Mouse (Mus musculus) midbrain, embryonic 16.5 days (tissue): ENCODE results near the gene Dazap2. TPM values are rescaled to one million over a fixed set of nuclear protein-coding genes. Genes with fewer than 3 reads are reported as not detected.

ENCODE experiments used
- ATAC-seq: fragments of 200-750 bp; cut with Nextera tagmentation; 2 replicates; pipeline ENCODE4 v1.8.0; 2017; ENCODE audit warnings: moderate TSS enrichment
- H3K27ac ChIP-seq: fragments of 300-500 bp; sonication (generic); 2 replicates; pipeline ENCODE4 v1.5.1; 2014; ENCODE audit warnings: mild to moderate bottlenecking, low read length, mixed read lengths
- H3K27me3 ChIP-seq: fragments of 300-500 bp; sonication (generic); 2 replicates; pipeline ENCODE4 v1.6.1; 2014; ENCODE audit warnings: low read depth, low read length, mixed read lengths; ENCODE audit not compliant: control insufficient read depth, insufficient read depth
- H3K36me3 ChIP-seq: fragments of 300-500 bp; sonication (generic); 2 replicates; pipeline ENCODE4 v1.6.1; 2014; ENCODE audit warnings: mild to moderate bottlenecking, low read length, moderate library complexity, mixed read lengths; ENCODE audit not compliant: control insufficient read depth, insufficient read depth
- H3K4me1 ChIP-seq: fragments of 300-500 bp; sonication (generic); 2 replicates; pipeline ENCODE4 v1.6.1; 2014; ENCODE audit warnings: mild to moderate bottlenecking, low read length, mixed read lengths; ENCODE audit not compliant: control insufficient read depth, insufficient read depth
- H3K4me2 ChIP-seq: fragments of 300-500 bp; sonication (generic); 2 replicates; pipeline ENCODE4 v1.6.1; 2014; ENCODE audit warnings: mild to moderate bottlenecking, low read length, mixed read lengths
- H3K4me3 ChIP-seq: fragments of 300-500 bp; sonication (generic); 2 replicates; pipeline ENCODE4 v1.5.1; 2014; ENCODE audit warnings: low read depth, mild to moderate bottlenecking, low read length, moderate library complexity, mixed read lengths
- H3K9ac ChIP-seq: fragments of 300-500 bp; sonication (generic); 2 replicates; pipeline ENCODE4 v1.6.1; 2014; ENCODE audit warnings: low read depth, low read length, mixed read lengths
- H3K9me3 ChIP-seq: fragments of 300-500 bp; sonication (generic); replicated peaks from 2 replicates; pipeline ENCODE4 v1.6.1; 2014; ENCODE audit warnings: mild to moderate bottlenecking, low read length, mixed read lengths; ENCODE audit not compliant: control insufficient read depth, poor library complexity, severe bottlenecking
- WGBS: fragments of 180-500 bp; shearing (Covaris S2); extraction: QIAGEN DNeasy Blood & Tissue Kit; methylation state at CpG from one replicate; pipeline ENCODE4 v1.1.7; 2014; 5-methylcytosine and 5-hydroxymethylcytosine counted together
- polyA plus RNA-seq: library from polyadenylated mRNA; unstranded; fragments of >200 nt; fragmentation: Nextera tagmentation; extraction: Ambion mirVana; gene quantifications from 2 replicates; pipeline ENCODE4 v1.2.1, GENCODE M21; 2015

Dazap2 gene
- polyA plus RNA-seq, 1 experiment from 2014 or later = 115 TPM

DNA sequence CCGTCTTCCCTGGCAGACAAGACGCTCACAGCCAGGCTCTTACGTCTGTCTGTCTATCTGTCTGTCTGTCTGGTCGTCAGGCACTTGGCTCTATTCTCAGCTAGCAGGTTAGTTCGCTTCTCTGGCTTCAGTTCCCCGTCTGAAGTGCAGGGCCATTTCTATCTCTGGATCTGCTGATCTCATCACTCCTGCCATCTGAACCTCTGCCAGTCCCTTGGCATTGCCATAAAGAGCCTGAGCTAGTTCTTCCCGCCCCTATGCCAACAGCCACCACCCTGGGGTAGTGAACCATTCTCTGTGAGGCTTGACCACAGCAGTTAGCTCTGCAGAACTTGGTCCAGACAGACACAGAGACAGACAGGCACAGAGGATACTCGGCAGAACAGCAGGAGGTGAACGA lies 45.2 kb downstream of the Dazap2 start:
- no peaks in the 10 kb centered on the region for H3K9me3 ChIP-seq
- H3K4me2 ChIP-seq = no peak overlapping the region
- H3K4me1 ChIP-seq = peaks cover 1% of the 10 kb centered on the region; the same call in 1 of the 2 replicates
- H3K27me3 ChIP-seq = no peaks in the 10 kb centered on the region
- ATAC-seq = no peak
- H3K36me3 ChIP-seq = no peaks in the 10 kb centered on the region
- H3K4me3 ChIP-seq = no peak overlapping the region
- H3K27ac ChIP-seq = no peak overlapping the region
- 85% methylated on average over 9 of the region's 9 CpGs for WGBS
- no peak overlapping the region for H3K9ac ChIP-seq

DNA sequence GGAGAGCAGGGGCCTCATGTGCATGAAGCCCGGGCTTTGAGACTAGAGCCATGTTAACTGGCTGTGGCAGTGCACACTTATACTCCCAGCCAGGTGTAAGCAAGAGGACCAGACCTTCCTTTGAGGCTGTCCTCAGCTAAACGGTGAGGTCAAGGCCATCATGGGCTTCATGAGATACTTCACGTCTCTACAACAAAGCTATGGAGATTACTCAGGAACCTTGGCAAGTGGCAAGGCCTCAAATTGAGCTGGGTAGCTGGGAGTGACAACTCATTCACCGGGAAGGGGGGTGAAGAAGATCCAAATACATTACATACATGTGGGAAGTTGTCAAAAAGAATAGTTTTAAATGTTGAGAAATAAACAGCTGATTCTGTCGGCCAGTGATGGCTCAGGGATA lies 45.7 kb downstream of the Dazap2 start:
- H3K27me3 ChIP-seq = no peaks in the 10 kb centered on the region
- H3K36me3 ChIP-seq = no peaks in the 10 kb centered on the region
- no peak overlapping the region for H3K27ac ChIP-seq
- no peak overlapping the region for H3K9ac ChIP-seq
- no peak overlapping the region for H3K4me3 ChIP-seq
- H3K9me3 ChIP-seq = no peaks in the 10 kb centered on the region
- WGBS = 93% methylated on average over 5 of the region's 5 CpGs
- H3K4me2 ChIP-seq = no peak overlapping the region
- peaks cover 3% of the 10 kb centered on the region; the same call in 1 of the 2 replicates for H3K4me1 ChIP-seq
- ATAC-seq = no peak

DNA sequence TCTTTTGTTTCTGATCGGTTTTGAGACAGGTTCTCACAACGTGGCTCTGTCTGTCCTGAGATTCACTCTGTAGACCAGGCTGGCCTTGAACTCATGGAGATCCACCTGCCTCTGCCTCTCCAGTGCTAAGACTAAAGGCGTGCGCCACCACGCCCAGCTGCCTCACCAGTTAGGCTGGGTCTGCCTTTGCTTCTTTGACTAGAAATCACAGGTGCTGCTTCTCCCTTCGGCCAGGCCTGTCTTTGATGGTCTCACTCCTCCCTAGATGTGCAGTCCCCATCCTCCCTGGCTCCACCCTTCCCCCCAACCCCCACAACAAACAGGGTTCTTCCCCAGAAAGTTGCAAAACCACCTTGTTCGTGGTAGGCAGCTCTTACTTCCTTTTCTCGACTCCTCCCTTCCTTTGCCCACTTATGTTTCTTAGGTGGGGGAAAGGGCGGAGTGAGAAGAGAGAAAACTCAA lies 49.7 kb downstream of the Dazap2 start:
- 83% methylated on average over 9 of the region's 9 CpGs for WGBS
- Histone ChIP-seq H3K27me3 (no peaks in the 10 kb centered on the region), H3K9ac (no peak overlapping the region), H3K27ac (no peak overlapping the region), H3K4me2 (no peak overlapping the region), H3K36me3 (no peaks in the 10 kb centered on the region), H3K4me1 (peaks cover 11% of the 10 kb centered on the region), H3K4me3 (no peak overlapping the region), H3K9me3 (no peaks in the 10 kb centered on the region)
- no peak for ATAC-seq

DNA sequence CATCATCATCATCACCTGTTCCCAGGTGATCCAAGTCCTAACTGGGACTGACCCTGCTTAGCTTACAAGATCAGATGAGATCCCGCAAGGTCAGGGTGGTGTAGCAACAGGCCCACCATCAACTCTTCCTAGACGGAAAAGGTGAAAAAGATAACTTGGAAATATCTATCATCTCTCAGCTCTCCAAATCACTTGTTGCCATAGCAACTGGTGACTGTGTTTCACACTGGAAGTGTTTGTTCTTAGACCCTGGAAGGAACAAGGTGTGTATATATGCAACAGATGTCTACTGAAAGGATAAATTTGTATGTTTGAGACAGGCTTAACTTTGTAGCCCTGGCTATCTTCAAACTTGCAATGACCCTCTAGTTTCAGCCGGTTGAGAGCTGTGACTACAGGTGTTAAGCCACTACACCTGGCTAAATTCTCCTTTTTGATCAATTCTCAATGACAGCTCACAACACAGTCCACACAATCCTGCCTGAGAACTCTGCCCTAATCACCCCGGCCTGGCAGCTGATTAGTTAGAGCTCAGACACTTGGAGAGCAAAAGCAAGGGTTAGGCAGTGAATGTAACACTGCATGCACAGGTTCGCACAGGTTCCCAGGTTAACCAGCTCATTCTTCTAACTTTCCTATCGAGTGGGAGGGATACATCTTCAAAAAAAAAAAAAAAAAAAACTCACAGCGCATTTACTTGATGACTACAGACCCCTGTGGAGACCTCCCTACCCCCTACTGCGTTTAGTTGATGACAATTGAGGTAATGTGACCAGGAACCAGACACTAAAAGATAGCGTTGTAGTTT lies 50.5 kb downstream of the Dazap2 start:
- Histone ChIP-seq H3K9me3 (no peaks in the 10 kb centered on the region), H3K27ac (no peak overlapping the region), H3K4me2 (no peak overlapping the region), H3K4me1 (peaks cover 11% of the 10 kb centered on the region), H3K27me3 (no peaks in the 10 kb centered on the region), H3K9ac (no peak overlapping the region), H3K4me3 (no peak overlapping the region), H3K36me3 (no peaks in the 10 kb centered on the region)
- ATAC-seq = no peak
- WGBS = 44% methylated on average over 9 of the region's 9 CpGs

DNA sequence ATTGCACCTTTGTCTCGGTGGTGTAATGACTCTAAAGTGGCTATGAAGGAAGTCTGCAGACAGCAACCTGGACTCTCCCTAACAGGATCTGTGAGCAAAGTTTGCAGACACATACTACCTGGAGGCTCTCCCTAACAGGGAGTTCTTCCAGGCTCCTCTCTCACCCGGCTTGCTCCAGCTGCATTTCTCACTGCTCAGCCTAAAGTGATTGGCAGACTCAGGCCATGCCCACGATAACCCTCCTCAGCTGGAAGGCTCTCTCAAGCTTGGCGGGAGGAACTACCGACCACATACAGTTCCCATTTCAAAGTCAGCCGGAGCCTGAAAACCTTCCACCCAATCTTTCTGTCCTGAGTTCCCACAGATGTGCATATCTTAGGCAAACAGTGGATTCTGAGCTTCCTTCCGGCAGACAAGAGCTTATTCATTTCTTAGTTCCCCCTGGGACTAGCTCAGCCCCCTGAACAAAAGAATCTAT lies 51.1 kb downstream of the Dazap2 start:
- H3K4me2 ChIP-seq = no peak overlapping the region
- WGBS = 9% methylated on average over 7 of the region's 7 CpGs

DNA sequence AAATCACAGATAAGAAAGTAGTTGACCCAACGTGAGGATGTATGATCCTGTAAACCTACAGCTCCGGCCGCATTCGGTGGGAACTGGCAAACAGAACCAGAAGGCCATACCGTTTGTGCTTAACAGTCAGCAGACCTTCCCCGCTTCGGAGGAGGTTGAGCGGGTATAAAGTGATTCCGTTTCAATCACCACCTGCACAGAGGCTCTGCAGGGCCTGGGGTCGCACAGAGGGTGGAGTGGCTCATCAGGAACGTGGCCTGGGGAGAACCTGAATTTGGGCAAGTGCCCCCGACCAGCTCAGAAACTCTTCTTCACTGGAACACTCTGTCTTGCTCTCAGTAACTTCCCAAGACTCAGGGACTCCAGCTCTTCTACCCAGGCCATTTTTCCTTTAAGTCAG lies 51.7 kb downstream of the Dazap2 start:
- H3K4me2 ChIP-seq = no peak overlapping the region
- ATAC-seq = no peak

More for the DNA sequence above, 51.1 kb downstream of the Dazap2 start:
- Histone ChIP-seq H3K4me1 (peaks cover 11% of the 10 kb centered on the region), H3K9ac (no peak overlapping the region), H3K9me3 (no peaks in the 10 kb centered on the region), H3K4me3 (no peak overlapping the region), H3K27ac (no peak overlapping the region), H3K36me3 (no peaks in the 10 kb centered on the region), H3K27me3 (no peaks in the 10 kb centered on the region)
- ATAC-seq = no peak

DNA sequence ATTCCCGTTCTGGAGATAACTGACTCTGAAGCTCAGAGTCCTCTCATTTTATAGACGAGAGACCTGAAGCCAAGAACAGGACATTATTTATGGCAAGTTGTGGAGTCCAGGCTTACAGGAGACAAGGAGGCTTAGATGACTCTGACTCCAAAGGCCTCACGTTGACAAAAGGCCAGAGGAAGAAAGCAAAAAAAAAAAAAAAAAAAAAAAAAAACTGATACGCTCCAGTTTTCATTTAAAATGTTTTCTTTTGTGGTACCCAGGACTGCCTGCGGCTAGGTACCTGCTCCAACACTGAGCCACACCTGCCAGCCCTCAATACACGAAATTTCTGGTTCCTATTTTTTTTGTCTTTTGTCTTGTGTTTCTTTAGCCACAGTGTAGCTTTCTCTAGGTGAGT lies 52.3 kb downstream of the Dazap2 start:
- Histone ChIP-seq H3K27ac (no peak overlapping the region), H3K4me1 (peaks cover 11% of the 10 kb centered on the region), H3K36me3 (no peaks in the 10 kb centered on the region), H3K9ac (no peak overlapping the region), H3K27me3 (no peaks in the 10 kb centered on the region), H3K9me3 (no peaks in the 10 kb centered on the region), H3K4me2 (no peak overlapping the region), H3K4me3 (no peak overlapping the region)
- WGBS = 65% methylated on average over 6 of the region's 6 CpGs
- ATAC-seq = no peak

More for the DNA sequence above, 51.7 kb downstream of the Dazap2 start:
- no peaks in the 10 kb centered on the region for H3K36me3 ChIP-seq
- no peak overlapping the region for H3K4me3 ChIP-seq
- H3K27me3 ChIP-seq = no peaks in the 10 kb centered on the region
- H3K9me3 ChIP-seq = no peaks in the 10 kb centered on the region
- WGBS = 35% methylated on average over 12 of the region's 12 CpGs
- 0 out of 2 replicates have a peak overlapping the region, but pooled peaks have one; percentile 10 for H3K9ac ChIP-seq
- peaks cover 11% of the 10 kb centered on the region for H3K4me1 ChIP-seq
- H3K27ac ChIP-seq = no peak overlapping the region

DNA sequence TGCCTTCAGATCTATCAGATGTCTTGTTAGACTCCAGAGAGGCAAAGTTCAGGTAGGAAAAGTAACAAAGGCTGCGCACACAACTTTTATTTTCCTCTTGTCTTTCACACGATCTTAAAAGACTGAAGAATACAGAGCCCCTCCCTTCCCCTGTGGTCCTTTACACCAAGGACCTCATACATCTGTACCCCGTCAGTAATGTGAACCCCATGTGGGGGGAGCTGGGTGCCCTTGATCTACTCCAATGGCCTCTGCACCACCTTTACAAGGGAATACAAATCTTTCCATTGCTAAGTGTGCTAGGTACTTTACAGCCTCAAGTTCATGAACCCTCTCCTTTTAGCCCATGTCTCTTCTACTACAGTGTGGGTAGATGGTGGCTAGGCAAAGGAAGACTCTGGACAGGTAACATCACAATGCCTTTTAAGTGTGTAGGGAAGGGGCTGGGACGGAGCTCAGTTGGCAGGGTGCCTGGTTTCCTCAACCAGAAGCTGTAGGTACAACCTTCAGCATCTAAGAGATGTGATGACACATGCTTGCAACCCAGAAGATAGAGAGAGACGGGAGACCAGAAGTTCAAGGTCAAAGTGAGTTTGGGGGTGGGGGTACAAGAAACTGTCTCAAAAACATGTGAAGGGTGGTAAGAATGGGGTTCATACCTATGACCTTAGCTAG lies 52.9 kb downstream of the Dazap2 start:
- no peak overlapping the region for H3K4me3 ChIP-seq
- H3K4me1 ChIP-seq = peaks cover 11% of the 10 kb centered on the region
- no peak for ATAC-seq
- no peaks in the 10 kb centered on the region for H3K36me3 ChIP-seq
- H3K27me3 ChIP-seq = no peaks in the 10 kb centered on the region
- no peak overlapping the region for H3K27ac ChIP-seq
- no peaks in the 10 kb centered on the region for H3K9me3 ChIP-seq
- H3K9ac ChIP-seq = no peak overlapping the region
- no peak overlapping the region for H3K4me2 ChIP-seq
- WGBS = 88% methylated on average over 5 of the region's 5 CpGs

DNA sequence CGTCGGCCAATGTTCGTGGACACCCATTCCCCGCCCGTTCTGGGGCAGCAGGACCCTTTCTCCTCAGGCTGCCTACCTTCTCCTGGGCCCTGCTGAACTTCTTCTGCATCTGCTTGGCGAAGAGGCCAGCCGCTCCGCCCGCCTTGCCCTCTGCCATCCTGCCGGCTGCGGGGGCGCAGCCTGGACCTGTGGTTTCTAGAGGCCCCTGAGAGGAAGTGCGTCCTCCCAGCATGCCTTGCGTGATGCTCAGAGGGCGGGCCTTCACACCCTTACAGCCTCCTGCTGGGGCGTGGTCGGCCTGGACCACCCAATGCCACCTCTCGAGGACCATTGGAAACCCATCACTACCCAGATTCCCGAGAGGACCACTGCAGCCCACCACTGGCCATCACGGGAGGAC lies 54.2 kb downstream of the Dazap2 start, which contains the start of gene Bin2:
Bin2 (minus strand) TSS at position 217 of the 400 bp plus-strand sequence.
- Histone ChIP-seq H3K36me3 (no peaks in the 10 kb centered on the region), H3K27ac (no peak within 1 kb of the TSS), H3K4me2 (no peak within 1 kb of the TSS), H3K4me3 (no peak within 1 kb of the TSS), H3K9me3 (no peaks in the 10 kb centered on the region), H3K9ac (no peak within 1 kb of the TSS), H3K27me3 (no peaks in the 10 kb centered on the region), H3K4me1 (peaks cover 11% of the 10 kb centered on the region)
- WGBS = 95% methylated on average over 20 of the region's 20 CpGs
- ATAC-seq = no peak
